Mouse (Mus musculus): ENCODE measurements around the gene Gpr174. TPM values are rescaled to one million over a fixed set of nuclear protein-coding genes. Genes with fewer than 3 reads are reported as not detected.

The Gpr174 gene
- total and polyA plus RNA-seq, 2 experiments from 2014 or later = 0.04 TPM; not detected in 1

DNA sequence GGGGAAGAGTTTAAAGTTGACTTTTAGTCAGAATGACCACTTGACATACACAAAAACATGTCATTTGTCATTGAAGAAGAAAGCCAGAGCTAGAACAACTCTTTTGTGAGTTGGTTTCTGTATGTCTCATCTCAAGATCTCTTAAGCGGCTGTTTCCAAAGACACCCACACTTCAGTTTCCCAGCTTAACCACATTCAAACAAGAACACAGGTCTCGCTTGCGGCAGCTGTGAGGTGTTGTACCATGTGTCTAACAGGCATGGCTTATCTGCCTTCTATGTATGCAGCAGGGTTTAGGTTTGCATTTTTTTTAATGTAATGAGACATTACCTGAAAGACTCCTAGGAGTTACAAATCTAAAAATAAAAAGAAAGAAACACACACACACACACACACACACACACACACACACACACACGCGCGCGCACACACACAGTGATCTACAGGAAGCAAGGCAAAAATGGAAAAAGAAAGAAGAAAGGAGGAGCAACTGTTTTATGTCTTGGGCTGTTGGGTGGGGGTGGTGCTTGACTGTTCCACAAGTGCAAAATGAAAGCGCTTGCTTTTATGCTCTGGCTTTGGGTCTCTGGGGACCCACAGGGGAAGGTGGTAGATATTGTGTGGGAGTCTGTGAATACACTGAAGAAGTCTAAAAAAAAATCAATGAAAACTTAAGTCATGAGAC is 70.2 kb downstream of the Gpr174 start:
- Histone ChIP-seq H3K27me3 (ENCODE audit: insufficient read depth, low read length) (no peaks in the 10 kb centered on the region), H3K4me1 (ENCODE audit: insufficient read depth, low read length) (no peaks in the 10 kb centered on the region), H3K4me3 (ENCODE audit: low read length) (no peak overlapping the region), H3K9ac (replicated peaks; ENCODE audit: low read length) (no peak overlapping the region), H3K4me2 (ENCODE audit: low read depth, low read length) (no peak overlapping the region), H3K9me3 (ENCODE audit: low read length) (no peaks in the 10 kb centered on the region), H3K36me3 (ENCODE audit: insufficient read depth, low read length) (no peaks in the 10 kb centered on the region), H3K27ac (no peak overlapping the region)
- no peak for TF ChIP-seq CTCF (IDR thresholded peaks at IDR 0.05; ENCODE audit: low read depth)
- no peak for DNase-seq (ENCODE audit: low spot score)
- ATAC-seq = no peak
- 90% methylated on average over 8 of the region's 8 CpGs for WGBS

- no peak overlapping the region for H3K27ac ChIP-seq
- H3K4me3 ChIP-seq (ENCODE audit: low read length) = no peak overlapping the region
- DNase-seq (ENCODE audit: low spot score) (no peak), ATAC-seq (no peak)
- H3K36me3 ChIP-seq (ENCODE audit: insufficient read depth, low read length) = no peaks in the 10 kb centered on the region
- no peaks in the 10 kb centered on the region for H3K4me1 ChIP-seq (ENCODE audit: insufficient read depth, low read length)
- H3K4me2 ChIP-seq (ENCODE audit: low read depth, low read length) = no peak overlapping the region
- 85% methylated on average over 3 of the region's 3 CpGs for WGBS
- no peak for TF ChIP-seq CTCF (IDR thresholded peaks at IDR 0.05; ENCODE audit: low read depth)
- no peaks in the 10 kb centered on the region for H3K9me3 ChIP-seq (ENCODE audit: low read length)
- no peak overlapping the region for H3K9ac ChIP-seq (replicated peaks; ENCODE audit: low read length)
- H3K27me3 ChIP-seq (ENCODE audit: insufficient read depth, low read length) = no peaks in the 10 kb centered on the region
These were observed 74.2 kb downstream of the Gpr174 start for GRCm38 (mm10) chrX:107329849-107330248.

GRCm38 (mm10) chrX:107336609-107337008 is 80.9 kb downstream of the Gpr174 start:
- Histone ChIP-seq H3K4me2 (ENCODE audit: low read depth, low read length) (no peak overlapping the region), H3K4me3 (ENCODE audit: low read length) (no peak overlapping the region), H3K9me3 (ENCODE audit: low read length) (no peaks in the 10 kb centered on the region), H3K9ac (replicated peaks; ENCODE audit: low read length) (no peak overlapping the region), H3K36me3 (ENCODE audit: insufficient read depth, low read length) (no peaks in the 10 kb centered on the region), H3K27me3 (ENCODE audit: insufficient read depth, low read length) (no peaks in the 10 kb centered on the region), H3K27ac (no peak overlapping the region), H3K4me1 (ENCODE audit: insufficient read depth, low read length) (no peaks in the 10 kb centered on the region)
- WGBS = 81% methylated on average over 1 of the region's 1 CpGs
- DNase-seq (ENCODE audit: low spot score) = no peak
- no peak for TF ChIP-seq CTCF (IDR thresholded peaks at IDR 0.05; ENCODE audit: low read depth)
- no peak for ATAC-seq

DNA sequence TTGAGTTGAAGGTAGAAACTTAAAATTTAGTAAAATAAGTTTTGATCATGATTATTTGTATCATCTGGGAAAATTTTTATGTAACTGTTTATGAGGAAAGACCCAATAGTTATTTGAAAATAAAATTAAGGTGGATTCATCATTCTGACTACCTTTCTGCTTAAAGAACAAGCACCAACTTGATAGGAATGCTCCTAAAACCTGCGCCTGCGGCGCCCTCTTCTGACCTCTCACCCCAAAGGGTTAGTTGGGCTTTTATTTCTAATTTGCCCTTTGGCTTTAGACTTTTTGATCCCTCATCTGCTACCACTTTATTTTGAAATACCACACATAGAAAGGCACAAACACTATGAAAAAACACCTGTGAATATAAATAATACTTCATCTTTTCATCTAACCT is 86.3 kb downstream of the Gpr174 start:
- H3K9me3 ChIP-seq (ENCODE audit: low read length) = no peaks in the 10 kb centered on the region
- TF ChIP-seq CTCF (IDR thresholded peaks at IDR 0.05; ENCODE audit: low read depth) = no peak
- no peaks in the 10 kb centered on the region for H3K27me3 ChIP-seq (ENCODE audit: insufficient read depth, low read length)
- H3K36me3 ChIP-seq (ENCODE audit: insufficient read depth, low read length) = no peaks in the 10 kb centered on the region
- H3K4me2 ChIP-seq (ENCODE audit: low read depth, low read length) = no peak overlapping the region
- DNase-seq (ENCODE audit: low spot score) = no peak
- no peak for ATAC-seq
- H3K4me1 ChIP-seq (ENCODE audit: insufficient read depth, low read length) = no peaks in the 10 kb centered on the region
- no peak overlapping the region for H3K4me3 ChIP-seq (ENCODE audit: low read length)
- H3K9ac ChIP-seq (replicated peaks; ENCODE audit: low read length) = no peak overlapping the region
- no peak overlapping the region for H3K27ac ChIP-seq
- 62% methylated on average over 3 of the region's 3 CpGs for WGBS

Other genes starting within 250 kb of the Gpr174 start
- gene P2ry10, start 167.4 kb upstream of the Gpr174 start, total RNA-seq (2014; rRNA removed) = not detected in 2 replicates
- not detected in 2 replicates for gene P2ry10, start 167.4 kb upstream of the Gpr174 start, polyA plus RNA-seq (2015; fragmentation: Nextera tagmentation; extraction: Ambion mirVana)
- gene P2ry10b, start 107.0 kb upstream of the Gpr174 start, total RNA-seq (2014; rRNA removed) = 0.52 and 0.54 TPM in 2 replicates
- 0.25 and 0.30 TPM in 2 replicates for gene P2ry10b, start 107.0 kb upstream of the Gpr174 start, polyA plus RNA-seq (2015; fragmentation: Nextera tagmentation; extraction: Ambion mirVana)
- gene Itm2a, start 147.5 kb downstream of the Gpr174 start, total RNA-seq (2014; rRNA removed) = 47.7 and 50.3 TPM in 2 replicates
- 179 and 185 TPM in 2 replicates for gene Itm2a, start 147.5 kb downstream of the Gpr174 start, polyA plus RNA-seq (2015; fragmentation: Nextera tagmentation; extraction: Ambion mirVana)